Mouse (Mus musculus): ENCODE data around the gene Cmya5. TPM values are rescaled to one million over a fixed set of nuclear protein-coding genes. Genes with fewer than 3 reads are reported as not detected.

Cmya5 gene
- polyA plus RNA-seq, 1 experiment from 2014 or later: 0.19 TPM

DNA sequence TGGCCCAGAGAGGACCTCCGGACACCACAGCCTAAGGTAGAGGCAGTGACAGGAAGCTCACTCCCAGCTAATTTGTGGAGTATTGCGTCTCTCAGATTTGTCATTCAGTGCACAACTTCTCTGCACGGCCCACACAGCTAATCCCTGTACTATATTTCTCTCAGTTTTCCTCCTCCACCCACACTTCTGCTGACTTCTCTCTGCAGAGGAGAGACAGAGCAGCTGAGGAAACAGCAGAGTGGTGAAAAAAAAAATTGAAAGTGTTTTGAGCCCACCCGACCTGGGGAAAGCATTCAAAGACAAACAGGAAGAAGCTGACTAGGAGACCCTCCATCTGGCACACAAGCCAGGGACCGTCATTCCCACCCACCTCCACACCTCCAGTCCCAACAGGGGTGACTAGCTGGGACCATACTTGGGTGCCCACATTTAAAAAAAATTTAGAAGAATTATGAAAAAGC, 85.9 kb downstream of the Cmya5 start:
- WGBS: 80% methylated on average over 5 of the region's 5 CpGs
- ATAC-seq: no peak

DNA sequence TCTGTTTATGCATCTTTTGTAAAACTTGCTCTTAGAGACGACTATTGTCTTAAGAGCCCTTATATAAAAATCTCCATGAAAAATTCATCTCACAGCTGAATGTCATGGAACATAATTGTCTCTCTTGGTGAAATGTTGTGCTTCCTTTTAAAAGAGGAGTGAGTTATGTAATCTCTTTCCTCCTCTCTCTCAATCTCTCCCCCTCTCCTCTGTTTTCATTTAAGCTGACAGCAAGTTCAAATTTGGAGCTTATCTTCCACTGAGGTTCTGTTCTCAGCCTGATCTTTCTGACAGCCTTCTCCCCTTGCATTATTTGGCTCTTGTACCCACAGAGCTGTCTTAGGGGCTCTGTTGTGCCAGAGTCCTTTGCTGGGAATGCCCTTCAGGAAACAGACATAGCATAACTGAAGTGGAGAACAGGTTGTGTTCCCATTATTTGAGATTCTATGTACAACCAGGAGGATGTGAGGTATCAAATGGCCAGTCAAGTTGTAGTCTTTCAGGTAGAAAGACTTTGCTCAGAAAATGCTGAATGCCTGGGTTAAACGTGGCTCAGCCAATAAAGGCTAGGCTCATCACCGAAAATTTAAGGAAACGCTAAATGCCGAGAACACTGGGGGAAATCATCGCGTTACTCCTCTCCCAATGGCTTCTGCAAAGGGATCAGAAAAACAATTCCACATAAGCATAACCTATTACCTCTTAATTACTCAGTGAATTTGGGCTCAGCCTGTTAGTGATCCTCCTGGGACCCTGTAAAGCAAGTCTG, 86.8 kb downstream of the Cmya5 start:
- 84% methylated on average over 7 of the region's 7 CpGs for WGBS
- Histone ChIP-seq H3K4me3 (replicated peaks; ENCODE audit: low read length) (no peak overlapping the region), H3K9ac (replicated peaks; ENCODE audit: low read depth, low read length) (no peak overlapping the region), H3K36me3 (ENCODE audit: control insufficient read depth, insufficient read depth) (no peaks in the 10 kb centered on the region), H3K4me1 (replicated peaks; ENCODE audit: control insufficient read depth, insufficient read depth, low read length) (peaks cover 3% of the 10 kb centered on the region; the same call in 1 of the 2 replicates), H3K9me3 (ENCODE audit: control insufficient read depth, low read length) (no peaks in the 10 kb centered on the region), H3K4me2 (ENCODE audit: low read length) (no peak overlapping the region), H3K27me3 (replicated peaks; ENCODE audit: control insufficient read depth, insufficient read depth, low read length) (no peaks in the 10 kb centered on the region), H3K27ac (ENCODE audit: low read length) (no peak overlapping the region)
- ATAC-seq: no peak

More for the DNA sequence above, 85.9 kb downstream of the Cmya5 start:
- H3K36me3 ChIP-seq (ENCODE audit: control insufficient read depth, insufficient read depth): no peaks in the 10 kb centered on the region
- no peaks in the 10 kb centered on the region for H3K9me3 ChIP-seq (ENCODE audit: control insufficient read depth, low read length)
- H3K4me2 ChIP-seq (ENCODE audit: low read length): no peak overlapping the region
- no peak overlapping the region for H3K4me3 ChIP-seq (replicated peaks; ENCODE audit: low read length)
- peaks cover 6% of the 10 kb centered on the region for H3K4me1 ChIP-seq (replicated peaks; ENCODE audit: control insufficient read depth, insufficient read depth, low read length)
- H3K27me3 ChIP-seq (replicated peaks; ENCODE audit: control insufficient read depth, insufficient read depth, low read length): no peaks in the 10 kb centered on the region
- no peak overlapping the region for H3K27ac ChIP-seq (ENCODE audit: low read length)
- no peak overlapping the region for H3K9ac ChIP-seq (replicated peaks; ENCODE audit: low read depth, low read length)

DNA sequence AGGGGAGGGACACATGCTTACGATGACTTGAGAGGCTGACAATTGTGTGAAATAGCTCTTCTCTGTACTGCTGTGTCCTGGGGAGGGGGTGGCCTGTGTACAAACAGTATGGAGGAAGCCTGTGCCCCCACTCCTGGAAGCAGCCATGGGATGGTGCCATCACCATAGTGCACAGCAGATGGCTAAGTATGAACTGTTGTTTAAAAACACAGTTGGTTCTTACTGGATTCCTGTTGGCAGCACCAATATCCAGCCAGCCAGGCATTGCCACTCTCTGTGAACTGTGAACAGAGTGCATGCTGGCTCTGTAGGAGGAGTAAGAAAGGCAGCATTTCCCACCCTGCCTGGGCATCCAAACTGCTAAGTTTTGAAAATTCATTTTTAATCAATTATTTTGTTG, 88.4 kb downstream of the Cmya5 start:
- H3K27ac ChIP-seq (ENCODE audit: low read length): peak overlapping the region; percentile 60; the same call in 1 of the 2 replicates
- H3K27me3 ChIP-seq (replicated peaks; ENCODE audit: control insufficient read depth, insufficient read depth, low read length): no peaks in the 10 kb centered on the region
- H3K4me1 ChIP-seq (replicated peaks; ENCODE audit: control insufficient read depth, insufficient read depth, low read length): peaks cover 3% of the 10 kb centered on the region; the same call in 1 of the 2 replicates
- WGBS: 76% methylated on average over 1 of the region's 1 CpGs
- ATAC-seq: peak; percentile 91
- H3K4me3 ChIP-seq (replicated peaks; ENCODE audit: low read length): no peak overlapping the region
- H3K4me2 ChIP-seq (ENCODE audit: low read length): no peak overlapping the region
- no peak overlapping the region for H3K9ac ChIP-seq (replicated peaks; ENCODE audit: low read depth, low read length)
- no peaks in the 10 kb centered on the region for H3K36me3 ChIP-seq (ENCODE audit: control insufficient read depth, insufficient read depth)
- H3K9me3 ChIP-seq (ENCODE audit: control insufficient read depth, low read length): no peaks in the 10 kb centered on the region

DNA sequence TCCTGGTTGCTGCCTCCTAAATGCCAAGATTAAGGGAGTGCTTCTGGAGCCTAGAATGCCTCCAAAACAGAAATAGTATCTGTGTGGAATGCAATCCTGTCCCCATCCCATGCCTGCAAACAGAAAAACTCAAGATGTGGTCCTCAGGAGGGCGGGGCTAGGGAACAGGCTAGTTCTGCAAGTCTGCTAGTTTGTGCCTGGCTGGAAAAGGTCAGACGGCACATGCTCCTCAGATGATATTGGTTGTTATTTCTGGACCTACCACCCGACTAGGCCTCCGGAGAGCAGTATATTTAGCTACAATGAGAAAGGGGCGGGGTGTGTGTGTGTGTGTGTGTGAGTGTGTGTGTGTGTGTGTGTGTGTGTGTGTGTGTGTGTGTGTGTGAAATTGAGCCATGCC, 93.0 kb downstream of the Cmya5 start:
- H3K9ac ChIP-seq (replicated peaks; ENCODE audit: low read depth, low read length): no peak overlapping the region
- no peaks in the 10 kb centered on the region for H3K9me3 ChIP-seq (ENCODE audit: control insufficient read depth, low read length)
- H3K4me3 ChIP-seq (replicated peaks; ENCODE audit: low read length): no peak overlapping the region
- H3K27ac ChIP-seq (ENCODE audit: low read length): no peak overlapping the region
- no peak for ATAC-seq
- 84% methylated on average over 5 of the region's 5 CpGs for WGBS
- no peaks in the 10 kb centered on the region for H3K36me3 ChIP-seq (ENCODE audit: control insufficient read depth, insufficient read depth)
- no peak overlapping the region for H3K4me2 ChIP-seq (ENCODE audit: low read length)
- peaks cover 2% of the 10 kb centered on the region; the same call in 1 of the 2 replicates for H3K4me1 ChIP-seq (replicated peaks; ENCODE audit: control insufficient read depth, insufficient read depth, low read length)
- H3K27me3 ChIP-seq (replicated peaks; ENCODE audit: control insufficient read depth, insufficient read depth, low read length): no peaks in the 10 kb centered on the region

DNA sequence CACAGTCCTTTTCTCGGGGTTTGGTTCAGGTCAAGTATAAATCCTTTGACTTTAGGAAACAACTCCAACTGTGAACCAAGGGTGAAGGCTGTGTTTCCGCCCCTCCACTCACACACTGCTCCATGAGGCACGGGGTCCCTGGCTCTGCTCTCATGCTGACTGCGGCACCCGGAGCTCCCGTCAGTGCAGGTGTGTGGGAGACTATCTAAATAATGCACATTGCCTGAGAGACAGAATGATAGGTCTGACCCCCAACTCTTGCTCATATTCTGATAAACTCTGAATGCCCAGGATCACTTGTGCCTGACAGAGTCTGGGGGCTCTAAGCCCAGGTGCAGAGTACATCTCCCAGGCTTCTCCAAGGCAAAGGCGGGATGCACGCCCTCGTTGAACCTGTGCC, 103.5 kb downstream of the Cmya5 start:
- 91% methylated on average over 9 of the region's 9 CpGs for WGBS
- no peak overlapping the region for H3K9ac ChIP-seq (replicated peaks; ENCODE audit: low read depth, low read length)
- no peak for ATAC-seq
- H3K9me3 ChIP-seq (ENCODE audit: control insufficient read depth, low read length): no peaks in the 10 kb centered on the region
- H3K36me3 ChIP-seq (ENCODE audit: control insufficient read depth, insufficient read depth): no peaks in the 10 kb centered on the region
- no peak overlapping the region for H3K4me3 ChIP-seq (replicated peaks; ENCODE audit: low read length)
- no peaks in the 10 kb centered on the region for H3K27me3 ChIP-seq (replicated peaks; ENCODE audit: control insufficient read depth, insufficient read depth, low read length)
- H3K27ac ChIP-seq (ENCODE audit: low read length): no peak overlapping the region
- no peaks in the 10 kb centered on the region for H3K4me1 ChIP-seq (replicated peaks; ENCODE audit: control insufficient read depth, insufficient read depth, low read length)
- H3K4me2 ChIP-seq (ENCODE audit: low read length): no peak overlapping the region

DNA sequence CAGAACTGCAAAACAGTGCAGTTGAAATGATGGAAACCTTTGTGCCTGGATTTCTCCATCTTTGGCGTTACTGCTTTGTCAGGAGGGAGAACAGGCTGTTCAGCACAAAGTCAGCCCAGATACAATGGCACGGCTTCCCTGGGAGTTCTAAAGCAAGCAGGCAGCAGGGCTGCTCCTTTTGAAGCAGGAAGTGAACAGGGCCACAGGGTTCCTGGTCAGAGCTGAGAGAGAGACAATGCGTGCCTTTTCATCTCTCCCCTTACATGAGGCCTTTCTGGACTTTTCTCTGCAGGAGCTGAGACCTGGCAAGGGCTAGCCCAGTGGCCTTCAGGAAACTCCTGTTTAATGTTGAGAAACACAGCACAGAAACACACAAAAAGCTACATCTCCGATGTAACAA, 108.3 kb downstream of the Cmya5 start:
- H3K27me3 ChIP-seq (replicated peaks; ENCODE audit: control insufficient read depth, insufficient read depth, low read length): no peaks in the 10 kb centered on the region
- no peak overlapping the region for H3K4me3 ChIP-seq (replicated peaks; ENCODE audit: low read length)
- ATAC-seq: no peak
- H3K4me1 ChIP-seq (replicated peaks; ENCODE audit: control insufficient read depth, insufficient read depth, low read length): no peaks in the 10 kb centered on the region
- H3K36me3 ChIP-seq (ENCODE audit: control insufficient read depth, insufficient read depth): no peaks in the 10 kb centered on the region
- no peaks in the 10 kb centered on the region for H3K9me3 ChIP-seq (ENCODE audit: control insufficient read depth, low read length)
- WGBS: 31% methylated on average over 4 of the region's 4 CpGs
- H3K4me2 ChIP-seq (ENCODE audit: low read length): no peak overlapping the region
- no peak overlapping the region for H3K27ac ChIP-seq (ENCODE audit: low read length)
- H3K9ac ChIP-seq (replicated peaks; ENCODE audit: low read depth, low read length): no peak overlapping the region

- no peak for ATAC-seq
- WGBS: 60% methylated on average over 4 of the region's 4 CpGs
Measured at GRCm38 (mm10) chr13:93029337-93029736, 115.2 kb downstream of the Cmya5 start.

GRCm38 (mm10) chr13:93024837-93025236, 119.7 kb downstream of the Cmya5 start:
- ATAC-seq: no peak
- H3K9ac ChIP-seq (replicated peaks; ENCODE audit: low read depth, low read length): no peak overlapping the region
- WGBS: 56% methylated on average over 2 of the region's 2 CpGs

More at GRCm38 (mm10) chr13:93029337-93029736, 115.2 kb downstream of the Cmya5 start:
- Histone ChIP-seq H3K27ac (ENCODE audit: low read length) (no peak overlapping the region), H3K4me1 (replicated peaks; ENCODE audit: control insufficient read depth, insufficient read depth, low read length) (no peaks in the 10 kb centered on the region), H3K9me3 (ENCODE audit: control insufficient read depth, low read length) (no peaks in the 10 kb centered on the region), H3K4me2 (ENCODE audit: low read length) (no peak overlapping the region), H3K9ac (replicated peaks; ENCODE audit: low read depth, low read length) (no peak overlapping the region), H3K27me3 (replicated peaks; ENCODE audit: control insufficient read depth, insufficient read depth, low read length) (no peaks in the 10 kb centered on the region), H3K4me3 (replicated peaks; ENCODE audit: low read length) (no peak overlapping the region), H3K36me3 (ENCODE audit: control insufficient read depth, insufficient read depth) (no peaks in the 10 kb centered on the region)

GRCm38 (mm10) chr13:93022158-93022557, 122.4 kb downstream of the Cmya5 start:
- no peaks in the 10 kb centered on the region for H3K4me1 ChIP-seq (replicated peaks; ENCODE audit: control insufficient read depth, insufficient read depth, low read length)
- no peak overlapping the region for H3K4me3 ChIP-seq (replicated peaks; ENCODE audit: low read length)
- no peaks in the 10 kb centered on the region for H3K36me3 ChIP-seq (ENCODE audit: control insufficient read depth, insufficient read depth)
- H3K4me2 ChIP-seq (ENCODE audit: low read length): no peak overlapping the region
- H3K9ac ChIP-seq (replicated peaks; ENCODE audit: low read depth, low read length): no peak overlapping the region
- WGBS: 50% methylated on average over 1 of the region's 1 CpGs
- no peak for ATAC-seq
- H3K27ac ChIP-seq (ENCODE audit: low read length): no peak overlapping the region
- H3K27me3 ChIP-seq (replicated peaks; ENCODE audit: control insufficient read depth, insufficient read depth, low read length): no peaks in the 10 kb centered on the region
- H3K9me3 ChIP-seq (ENCODE audit: control insufficient read depth, low read length): no peaks in the 10 kb centered on the region

More at GRCm38 (mm10) chr13:93024837-93025236, 119.7 kb downstream of the Cmya5 start:
- Histone ChIP-seq H3K9me3 (ENCODE audit: control insufficient read depth, low read length) (no peaks in the 10 kb centered on the region), H3K4me1 (replicated peaks; ENCODE audit: control insufficient read depth, insufficient read depth, low read length) (no peaks in the 10 kb centered on the region), H3K27me3 (replicated peaks; ENCODE audit: control insufficient read depth, insufficient read depth, low read length) (no peaks in the 10 kb centered on the region), H3K27ac (ENCODE audit: low read length) (no peak overlapping the region), H3K4me3 (replicated peaks; ENCODE audit: low read length) (no peak overlapping the region), H3K36me3 (ENCODE audit: control insufficient read depth, insufficient read depth) (no peaks in the 10 kb centered on the region), H3K4me2 (ENCODE audit: low read length) (no peak overlapping the region)
